ENCODE assay signal across 8 mouse cellular contexts in genomic region chrX:94865531-94866502, GRCm38 (mm10).
DNase-seq lines count a peak whose midpoint lies in the region; ATAC-seq and TF ChIP-seq lines count a peak whose summit lies in the region.

No protein-coding gene starts in this region.

- peak; percentile 85 for DNase-seq in 3134 (ENCODE audit: extremely low read depth, insufficient read length, low spot score)
- DNase-seq in adrenal gland, postnatal 36 days = peak; percentile 90 to 95
- DNase-seq in heart, adult 18-20 months = peak; percentile 87 to 90
- DNase-seq in kidney, adult 2 months = peak; percentile 94
- DNase-seq in spleen, postnatal 10 days (ENCODE audit: low spot score in 2 of 2) = peak; percentile 86 to 94

- no peaks in the 10 kb centered on the region for H3K4me1 ChIP-seq in embryonic facial prominence, embryonic 13.5 days
- H3K4me1 ChIP-seq in kidney, adult 2 months (ENCODE audit: control insufficient read depth, insufficient read depth, low read length) = no peaks in the 10 kb centered on the region
- H3K4me1 ChIP-seq in limb, embryonic 12.5 days (replicated peaks) = no peaks in the 10 kb centered on the region
- no peaks in the 10 kb centered on the region for H3K4me1 ChIP-seq in midbrain, embryonic 16.5 days (ENCODE audit: control insufficient read depth, insufficient read depth, low read length)

- 27% methylated on average over 16 of the region's 18 CpGs for WGBS in embryonic facial prominence, embryonic 13.5 days
- 8% methylated on average over 15 of the region's 18 CpGs for WGBS in kidney, adult 2 months
- WGBS in limb, embryonic 12.5 days = 22% methylated on average over 16 of the region's 18 CpGs
- WGBS in midbrain, embryonic 16.5 days = 20% methylated on average over 17 of the region's 18 CpGs

- peak; percentile 99 for ATAC-seq in embryonic facial prominence, embryonic 13.5 days (ENCODE audit: insufficient number of reproducible peaks, insufficient read depth, low FRiP score, low TSS enrichment, low read depth)
- ATAC-seq in limb, embryonic 12.5 days (ENCODE audit: insufficient number of reproducible peaks, insufficient read depth, low FRiP score, low TSS enrichment, low read depth) = peak; percentile 99
- ATAC-seq in midbrain, embryonic 16.5 days = peak; percentile 100

- TF ChIP-seq POLR2A in kidney, adult 2 months (IDR thresholded peaks at IDR 0.05; ENCODE audit: low read depth, low read length) = no peak

- no peaks in the 10 kb centered on the region for H3K9me3 ChIP-seq in embryonic facial prominence, embryonic 13.5 days
- no peaks in the 10 kb centered on the region for H3K9me3 ChIP-seq in limb, embryonic 12.5 days
- H3K9me3 ChIP-seq in midbrain, embryonic 16.5 days (replicated peaks; ENCODE audit: control insufficient read depth, low read length, poor library complexity, severe bottlenecking) = no peaks in the 10 kb centered on the region

- peak overlapping the region; percentile 51; the same call in 1 of the 2 replicates for H3K9ac ChIP-seq in embryonic facial prominence, embryonic 13.5 days
- H3K9ac ChIP-seq in limb, embryonic 12.5 days (replicated peaks) = no peak overlapping the region
- H3K9ac ChIP-seq in midbrain, embryonic 16.5 days (ENCODE audit: low read depth, low read length) = peak overlapping the region; percentile 41; the same call in 1 of the 2 replicates

- TF ChIP-seq CTCF in kidney, adult 2 months (conservative IDR thresholded peaks at IDR 0.05; ENCODE audit: insufficient read depth, insufficient read length, low read depth, low read length) = peak; percentile 95

- peak overlapping the region; percentile 40 for H3K4me3 ChIP-seq in embryonic facial prominence, embryonic 13.5 days
- peak overlapping the region; percentile 46 for H3K4me3 ChIP-seq in kidney, adult 2 months (ENCODE audit: insufficient read depth, low read depth, low read length)
- H3K4me3 ChIP-seq in limb, embryonic 12.5 days (replicated peaks) = peak overlapping the region; percentile 39
- H3K4me3 ChIP-seq in midbrain, embryonic 16.5 days (ENCODE audit: low read depth, low read length) = peak overlapping the region; percentile 31

- no peaks in the 10 kb centered on the region; the same call in 1 of the 2 replicates for H3K27me3 ChIP-seq in embryonic facial prominence, embryonic 13.5 days
- H3K27me3 ChIP-seq in kidney, adult 2 months (replicated peaks; ENCODE audit: control insufficient read depth, insufficient read depth, low read length) = no peaks in the 10 kb centered on the region
- H3K27me3 ChIP-seq in limb, embryonic 12.5 days = 0 out of 2 replicates have a peak, but pooled peaks cover 3% of the 10 kb centered on the region
- H3K27me3 ChIP-seq in midbrain, embryonic 16.5 days (ENCODE audit: control insufficient read depth, insufficient read depth, low read depth, low read length) = no peaks in the 10 kb centered on the region

- H3K4me2 ChIP-seq in embryonic facial prominence, embryonic 13.5 days = peak overlapping the region; percentile 65
- peak overlapping the region; percentile 64 for H3K4me2 ChIP-seq in limb, embryonic 12.5 days
- H3K4me2 ChIP-seq in midbrain, embryonic 16.5 days (ENCODE audit: low read length) = peak overlapping the region; percentile 59

- H3K36me3 ChIP-seq in embryonic facial prominence, embryonic 13.5 days = no peaks in the 10 kb centered on the region
- H3K36me3 ChIP-seq in kidney, adult 2 months (ENCODE audit: control insufficient read depth, insufficient read depth, low read length) = no peaks in the 10 kb centered on the region
- H3K36me3 ChIP-seq in limb, embryonic 12.5 days = no peaks in the 10 kb centered on the region
- no peaks in the 10 kb centered on the region for H3K36me3 ChIP-seq in midbrain, embryonic 16.5 days (ENCODE audit: control insufficient read depth, insufficient read depth, low read length)

- peak overlapping the region; percentile 22; the same call in 1 of the 2 replicates for H3K27ac ChIP-seq in embryonic facial prominence, embryonic 13.5 days
- H3K27ac ChIP-seq in kidney, adult 2 months (ENCODE audit: insufficient read depth, low read depth, low read length) = no peak overlapping the region
- H3K27ac ChIP-seq in limb, embryonic 12.5 days = no peak overlapping the region
- no peak overlapping the region for H3K27ac ChIP-seq in midbrain, embryonic 16.5 days (ENCODE audit: low read length)
